In the genomic region with DNA sequence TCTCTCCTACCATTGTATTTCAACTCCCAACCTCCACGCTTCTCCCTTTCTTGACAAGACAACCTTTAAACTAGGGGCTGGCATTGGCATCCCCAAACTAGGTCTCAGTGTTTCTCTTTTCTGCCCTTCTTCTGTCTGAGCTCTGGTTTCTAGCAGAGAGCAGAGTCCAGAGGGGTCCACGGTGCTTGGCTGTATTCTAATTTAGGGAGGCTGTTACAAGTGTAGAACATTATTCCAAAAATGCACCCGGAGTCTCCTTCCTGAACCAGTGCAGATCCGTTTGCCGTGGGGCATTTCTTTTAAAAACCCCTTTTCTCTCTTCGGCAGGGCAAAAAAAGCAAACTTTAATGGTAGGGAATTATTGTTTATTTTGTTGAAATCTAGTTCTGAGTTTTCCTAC, we compare ENCODE assay signal across 1 mouse cellular context.
TF ChIP-seq lines count a peak whose summit lies in the region.

No protein-coding gene starts in this region.

TF ChIP-seq in MEL, 35 proteins besides CTCF, POLR2A, EP300 and RAD21 (continued from another document):
- TF ChIP-seq TBP (IDR thresholded peaks at IDR 0.05; ENCODE audit: low read depth, low read length), result no peak
- TF ChIP-seq SIN3A (IDR thresholded peaks at IDR 0.05; ENCODE audit: low read length), result no peak
- no peak for TF ChIP-seq ZC3H11A (IDR thresholded peaks at IDR 0.05; ENCODE audit: low read depth, low read length)
- TF ChIP-seq ZNF384 (IDR thresholded peaks at IDR 0.05; ENCODE audit: low read depth, low read length), result no peak
- no peak for TF ChIP-seq ETS1 (IDR thresholded peaks at IDR 0.05; ENCODE audit: low read depth, low read length)
- TF ChIP-seq NRF1 (IDR thresholded peaks at IDR 0.05; ENCODE audit: insufficient read depth, low read depth, low read length, poor library complexity, severe bottlenecking), result no peak
- TF ChIP-seq MAFK (IDR thresholded peaks at IDR 0.05; ENCODE audit: borderline replicate concordance, low read depth, low read length), result no peak
- no peak for TF ChIP-seq CHD2 (IDR thresholded peaks at IDR 0.05; ENCODE audit: low read length)
- no peak for TF ChIP-seq MXI1 (IDR thresholded peaks at IDR 0.05; ENCODE audit: low read depth, low read length)
- no peak for TF ChIP-seq TAL1 (IDR thresholded peaks at IDR 0.05; ENCODE audit: low read length)
- no peak for TF ChIP-seq KAT2A (conservative IDR thresholded peaks at IDR 0.05; ENCODE audit: low read depth, low read length)
- no peak for TF ChIP-seq ZKSCAN1 (IDR thresholded peaks at IDR 0.05; ENCODE audit: low read depth, low read length)
TF ChIP-seq in MEL: peak in this region for 0.
